Mouse (Mus musculus) kidney, adult 2 months (tissue): ENCODE data around the gene Blzf1. TPM values are rescaled to one million over a fixed set of nuclear protein-coding genes. Genes with fewer than 3 reads are reported as not detected.

ENCODE experiments used
- DNase-seq: peaks from one replicate; pipeline ENCODE4 v3.0.0; 2021
- H3K27ac ChIP-seq: fragments of 200-500 bp; 2 replicates; pipeline ENCODE4 v1.5.1; 2012; ENCODE audit warnings: low read depth, low read length, control low read depth, inconsistent platforms; ENCODE audit not compliant: insufficient read depth
- H3K27me3 ChIP-seq: fragments of 200-500 bp; replicated peaks from 2 replicates; pipeline ENCODE4 v1.6.1; 2012; ENCODE audit warnings: mild to moderate bottlenecking, moderate library complexity, low read length, inconsistent platforms; ENCODE audit not compliant: control insufficient read depth, insufficient read depth
- H3K36me3 ChIP-seq: fragments of 200-500 bp; 2 replicates; pipeline ENCODE4 v1.6.1; 2012; ENCODE audit warnings: mild to moderate bottlenecking, moderate library complexity, low read length, inconsistent platforms; ENCODE audit not compliant: control insufficient read depth, insufficient read depth
- H3K4me1 ChIP-seq: fragments of 200-500 bp; 2 replicates; pipeline ENCODE4 v1.6.1; 2011; ENCODE audit warnings: low read length; ENCODE audit not compliant: control insufficient read depth, insufficient read depth
- H3K4me3 ChIP-seq: fragments of 200-500 bp; 2 replicates; pipeline ENCODE4 v1.5.1; 2011; ENCODE audit warnings: mild to moderate bottlenecking, low read depth, low read length, control low read depth; ENCODE audit not compliant: insufficient read depth
- CTCF ChIP-seq: fragments of 200-500 bp; conservative IDR thresholded peaks from 2 replicates; pipeline ENCODE4 v1.5.1; 2011; ENCODE audit warnings: low read depth, mild to moderate bottlenecking, control low read depth, low read length, moderate library complexity, mixed read lengths; ENCODE audit not compliant: insufficient read depth, insufficient read length
- POLR2A ChIP-seq: fragments of 200-500 bp; IDR thresholded peaks from one replicate; pipeline ENCODE4 v1.6.1; 2011; ENCODE audit warnings: low read depth, low read length, control low read depth
- WGBS: fragments of 180-500 bp; shearing (Covaris S2); methylation state at CpG from one replicate; pipeline ENCODE4 v1.1.7; 2018; 5-methylcytosine and 5-hydroxymethylcytosine counted together
- polyA plus RNA-seq: library from polyadenylated mRNA; depleted of rRNA; stranded (reverse); fragments of >200 nt; gene quantifications from 2 replicates; pipeline ENCODE4 v1.2.3, GENCODE M21; 2012; rRNA removed

The Blzf1 gene
- polyA plus RNA-seq, 1 experiment: 6.0 TPM

DNA sequence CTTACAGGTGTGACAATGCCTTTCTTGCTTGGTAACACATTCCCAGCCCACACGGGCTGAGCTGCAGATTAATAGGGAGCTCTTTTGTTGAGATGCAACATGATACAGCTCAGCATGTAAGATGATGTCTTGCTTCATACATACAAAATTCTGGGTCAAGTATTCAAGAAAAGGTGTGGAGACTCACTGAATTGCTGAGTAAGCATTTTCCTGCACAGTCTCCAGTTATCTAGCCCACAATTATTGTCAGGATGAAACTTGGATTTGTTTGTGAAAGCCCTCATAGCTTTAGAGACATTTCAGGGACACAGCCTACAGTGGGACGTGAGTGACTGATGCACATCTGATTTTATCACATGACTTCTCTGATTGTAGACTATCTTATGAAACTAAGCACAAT is 65.8 kb downstream of the Blzf1 start:
- Histone ChIP-seq H3K4me1 (no peaks in the 10 kb centered on the region), H3K36me3 (no peaks in the 10 kb centered on the region), H3K27ac (no peak overlapping the region), H3K27me3 (no peaks in the 10 kb centered on the region), H3K4me3 (no peak overlapping the region)
- no peak for TF ChIP-seq CTCF
- TF ChIP-seq POLR2A: no peak
- WGBS: 76% methylated on average over 2 of the region's 2 CpGs
- DNase-seq: no peak

Other genes starting within 250 kb of the Blzf1 start
- gene Sell, start 245.5 kb downstream of the Blzf1 start, polyA plus RNA-seq: 0.33 and 7.3 TPM in 2 replicates
- gene Selp, start 192.2 kb downstream of the Blzf1 start, polyA plus RNA-seq: 0.38 and 0.71 TPM in 2 replicates
- 3.8 and 3.9 TPM in 2 replicates for gene F5, start 155.7 kb downstream of the Blzf1 start, polyA plus RNA-seq
- 11.2 and 12.8 TPM in 2 replicates for gene Slc19a2, start 58.4 kb downstream of the Blzf1 start, polyA plus RNA-seq
- 6.7 and 8.8 TPM in 2 replicates for gene Ccdc181, start 31.9 kb downstream of the Blzf1 start, polyA plus RNA-seq
- 12.8 and 14.8 TPM in 2 replicates for gene Nme7, start 3.4 kb downstream of the Blzf1 start, polyA plus RNA-seq
- 945 and 1,094 TPM in 2 replicates for gene Atp1b1, start 150.9 kb upstream of the Blzf1 start, polyA plus RNA-seq